8 mouse cellular contexts compared by ENCODE assay signal in the genomic region with DNA sequence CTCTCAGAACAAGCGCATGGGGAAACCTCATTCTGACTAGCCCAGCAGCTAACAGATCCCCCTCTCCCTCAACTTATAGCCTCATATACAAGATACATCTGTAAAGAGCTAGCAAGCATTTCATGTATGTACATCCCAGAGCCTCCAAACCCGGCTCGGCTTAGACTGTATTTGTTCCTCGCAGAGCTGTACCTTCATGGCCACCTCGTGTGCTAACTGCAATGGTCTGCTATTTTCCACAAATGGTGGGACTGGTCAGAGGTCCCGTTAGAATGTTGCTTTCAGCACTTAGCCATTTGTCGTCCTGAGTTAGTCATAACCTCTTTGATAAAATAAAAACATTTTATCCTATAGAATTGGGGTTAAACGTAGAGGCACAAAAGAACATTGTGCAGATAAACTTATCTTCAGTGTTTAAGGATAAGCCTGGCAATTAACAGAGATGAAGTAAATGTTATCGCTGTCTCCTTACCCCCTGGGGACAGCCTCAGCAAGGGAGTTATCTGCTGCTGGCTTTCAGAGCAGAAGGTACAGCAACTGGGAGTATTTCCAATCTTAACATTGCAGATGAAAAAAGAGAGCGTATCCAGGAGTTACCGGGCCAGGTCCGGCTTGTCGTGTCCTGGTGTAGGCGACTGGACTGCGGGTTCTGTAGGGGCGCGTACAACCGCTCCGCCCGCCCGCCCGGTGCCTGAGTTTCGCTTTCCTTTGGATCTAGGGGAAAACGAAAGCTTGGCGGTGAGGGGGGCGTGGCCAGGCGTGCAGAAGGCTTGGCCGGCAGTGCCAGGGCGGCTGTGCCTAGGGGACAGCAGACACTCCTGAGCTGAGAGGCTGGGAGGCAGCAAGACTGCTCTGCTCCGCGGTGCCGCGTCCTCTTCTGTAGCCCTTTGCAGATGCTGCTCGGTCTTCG. TPM values are rescaled to one million over a fixed set of nuclear protein-coding genes. Genes with fewer than 3 reads are reported as not detected.
DNase-seq lines count a peak whose midpoint lies in the region; ATAC-seq and TF ChIP-seq lines count a peak whose summit lies in the region.

A gene (plus strand): TSS at position 780 of the 910 bp plus-strand sequence.

- H3K4me2 ChIP-seq in forebrain, postnatal 0 days (ENCODE audit: low read depth): peak within 1 kb of the TSS; percentile 93
- H3K4me2 ChIP-seq in lung, embryonic 14.5 days: peak within 1 kb of the TSS; percentile 69

- H3K36me3 ChIP-seq in forebrain, postnatal 0 days (ENCODE audit: insufficient read depth): no peaks in the 10 kb centered on the region
- no peaks in the 10 kb centered on the region for H3K36me3 ChIP-seq in lung, embryonic 14.5 days (ENCODE audit: insufficient read depth)

- H3K27me3 ChIP-seq in cerebellum, adult 2 months (ENCODE audit: control insufficient read depth, insufficient read depth, low read length): no peaks in the 10 kb centered on the region; the same call in 1 of the 2 replicates
- H3K27me3 ChIP-seq in forebrain, postnatal 0 days (ENCODE audit: insufficient read depth, low read length): no peaks in the 10 kb centered on the region
- H3K27me3 ChIP-seq in lung, embryonic 14.5 days (ENCODE audit: insufficient read depth, low read length): peaks cover 11% of the 10 kb centered on the region; the same call in 1 of the 2 replicates

- TF ChIP-seq CTCF in cerebellum, adult 2 months (IDR thresholded peaks at IDR 0.05; ENCODE audit: borderline replicate concordance, insufficient read depth, low read depth, low read length): no peak
- TF ChIP-seq CTCF in forebrain, postnatal 0 days (IDR thresholded peaks at IDR 0.05; ENCODE audit: low read depth): no peak
- no peak for TF ChIP-seq CTCF in lung, embryonic 14.5 days (IDR thresholded peaks at IDR 0.05; ENCODE audit: low read depth)

- H3K4me1 ChIP-seq in cerebellum, adult 2 months (ENCODE audit: control insufficient read depth, insufficient read depth, low read length): no peaks in the 10 kb centered on the region
- H3K4me1 ChIP-seq in forebrain, postnatal 0 days (ENCODE audit: insufficient read depth): no peaks in the 10 kb centered on the region
- H3K4me1 ChIP-seq in lung, embryonic 14.5 days (ENCODE audit: insufficient read depth): no peaks in the 10 kb centered on the region

- no peak within 1 kb of the TSS for H3K27ac ChIP-seq in cerebellum, adult 2 months (ENCODE audit: insufficient read depth, low read length)
- H3K27ac ChIP-seq in forebrain, postnatal 0 days (ENCODE audit: low read depth, low read length): no peak within 1 kb of the TSS
- no peak within 1 kb of the TSS for H3K27ac ChIP-seq in lung, embryonic 14.5 days (ENCODE audit: low read depth)

- no peaks in the 10 kb centered on the region for H3K9me3 ChIP-seq in forebrain, postnatal 0 days (ENCODE audit: low read length)
- H3K9me3 ChIP-seq in lung, embryonic 14.5 days (ENCODE audit: low read depth, low read length): no peaks in the 10 kb centered on the region

- peak within 1 kb of the TSS; percentile 46 for H3K9ac ChIP-seq in forebrain, postnatal 0 days
- H3K9ac ChIP-seq in lung, embryonic 14.5 days: peak within 1 kb of the TSS; percentile 58

- 10% methylated on average over 35 of the region's 35 CpGs for WGBS in cerebellum, adult 2 months
- 10% methylated on average over 35 of the region's 35 CpGs for WGBS in forebrain, postnatal 0 days
- WGBS in lung, embryonic 14.5 days: 4% methylated on average over 35 of the region's 35 CpGs

- peak within 1 kb of the TSS; percentile 71 for H3K4me3 ChIP-seq in cerebellum, adult 2 months (replicated peaks; ENCODE audit: insufficient read depth, low read depth, low read length)
- peak within 1 kb of the TSS; percentile 49 for H3K4me3 ChIP-seq in forebrain, postnatal 0 days (ENCODE audit: low read depth, low read length)
- H3K4me3 ChIP-seq in lung, embryonic 14.5 days (ENCODE audit: low read depth, low read length): peak within 1 kb of the TSS; percentile 60

- DNase-seq in MEL-GATA-1-ER (ENCODE audit: extremely low read depth, low read depth): peak; percentile 57
- DNase-seq in cerebellum, adult 2 months: peak; percentile 63 to 66
- DNase-seq in forebrain, postnatal 0 days: peak; percentile 64
- peak; percentile 92 for DNase-seq in heart, postnatal 4 days
- DNase-seq in layer of hippocampus, adult 8-10 months (ENCODE audit: low spot score in 2 of 2): peak; percentile 27 to 38
- DNase-seq in lung, embryonic 14.5 days: peak; percentile 93
- peak; percentile 83 for DNase-seq in testis, postnatal 14 days (ENCODE audit: low spot score)

- ATAC-seq in forebrain, postnatal 0 days: peak; percentile 90
- peak; percentile 96 for ATAC-seq in lung, embryonic 14.5 days (ENCODE audit: insufficient read depth)
- ATAC-seq in neutrophil, adult 5-6 weeks (ENCODE audit: extremely low read depth, insufficient number of reproducible peaks, low FRiP score, poor library complexity, severe bottlenecking): peak; percentile 91

- no peak for TF ChIP-seq POLR2A in cerebellum, adult 2 months (IDR thresholded peaks at IDR 0.05; ENCODE audit: borderline replicate concordance, insufficient read depth, low read length)

RNA-seq across cellular contexts. Expression of the gene that starts here (rescaled TPM):
- 2.4 and 2.6 TPM in 2 replicates for polyA plus RNA-seq in cerebellum, adult 2 months (2012; rRNA removed)
- 1.7 and 2.5 TPM in 2 replicates for total RNA-seq in forebrain, postnatal 0 days (2014; rRNA removed)
- 3.0 and 3.4 TPM in 2 replicates for polyA plus RNA-seq in forebrain, postnatal 0 days (2015; fragmentation: Nextera tagmentation; extraction: Ambion mirVana)
- total RNA-seq in heart, postnatal 4 days (2021): under 1 TPM; 0.67 to 0.68 TPM
- 1 to 10 TPM in 2 of 4 experiments, under 1 TPM in 1, not detected in 1; 0.50 to 3.1 (median 2.8) TPM for total RNA-seq in layer of hippocampus, adult 8-10 months (2022)
- 2.8 and 3.3 TPM in 2 replicates for polyA plus RNA-seq in lung, embryonic 14.5 days (2014; fragmentation: Nextera tagmentation; extraction: Ambion mirVana)
- 21.8 and 24.1 TPM in 2 replicates for total RNA-seq in neutrophil, adult 5-6 weeks (2017)

Comparison
In these comparisons a context has a peak if more than half of its experiments do, and no peak if none do; other contexts are left out.
1. Peak in DNase-seq in heart, postnatal 4 days; RNA of the gene not detected or under 1 TPM.
2. DNase-seq: peak in every context shown above with its lines; median percentile 93 in lung, embryonic 14.5 days; 92 in heart, postnatal 4 days; 83 in testis, postnatal 14 days; 64 in cerebellum, adult 2 months; 64 in forebrain, postnatal 0 days; 57 in MEL-GATA-1-ER; 32 in layer of hippocampus, adult 8-10 months.